Mouse (Mus musculus): ENCODE data around the gene Clybl.

The Clybl gene

GRCm38 (mm10) chr14:122200247-122200885 lies 18.9 kb downstream of the Clybl start:
- DNase-seq, result no peak

GRCm38 (mm10) chr14:122209177-122209576 lies 27.7 kb downstream of the Clybl start:
- no peak for DNase-seq

- DNase-seq, result no peak
Measured at GRCm38 (mm10) chr14:122213590-122213989, 32.1 kb downstream of the Clybl start.

- DNase-seq, result no peak
Measured at GRCm38 (mm10) chr14:122214126-122214525, 32.6 kb downstream of the Clybl start.

GRCm38 (mm10) chr14:122217221-122217620 lies 35.7 kb downstream of the Clybl start:
- no peak for DNase-seq

GRCm38 (mm10) chr14:122222934-122223374 lies 41.5 kb downstream of the Clybl start:
- DNase-seq, result no peak

GRCm38 (mm10) chr14:122223461-122224102 lies 42.1 kb downstream of the Clybl start:
- DNase-seq, result peak; percentile 60

- no peak for DNase-seq
Measured at GRCm38 (mm10) chr14:122224103-122224494, 42.6 kb downstream of the Clybl start.

- no peak for DNase-seq
Measured at GRCm38 (mm10) chr14:122224501-122224928, 43.0 kb downstream of the Clybl start.

- DNase-seq, result no peak
Measured at GRCm38 (mm10) chr14:122225479-122226132, 44.1 kb downstream of the Clybl start.

- DNase-seq, result no peak
Measured at GRCm38 (mm10) chr14:122226133-122226515, 44.6 kb downstream of the Clybl start.

- no peak for DNase-seq
Measured at GRCm38 (mm10) chr14:122226666-122227453, 45.4 kb downstream of the Clybl start.

GRCm38 (mm10) chr14:122227454-122227951 lies 46.0 kb downstream of the Clybl start:
- DNase-seq, result no peak

- no peak for DNase-seq
Measured at GRCm38 (mm10) chr14:122228816-122229551, 47.5 kb downstream of the Clybl start.

- DNase-seq, result no peak
Measured at GRCm38 (mm10) chr14:122229988-122230387, 48.5 kb downstream of the Clybl start.

GRCm38 (mm10) chr14:122230621-122231025 lies 49.1 kb downstream of the Clybl start:
- no peak for DNase-seq

- DNase-seq, result no peak
Measured at GRCm38 (mm10) chr14:122231073-122231472, 49.6 kb downstream of the Clybl start.

- peak; percentile 53 for DNase-seq
Measured at GRCm38 (mm10) chr14:122233212-122233714, 51.8 kb downstream of the Clybl start.

GRCm38 (mm10) chr14:122243874-122244273 lies 62.4 kb downstream of the Clybl start:
- no peak for DNase-seq

GRCm38 (mm10) chr14:122246919-122247859 lies 65.7 kb downstream of the Clybl start:
- no peak for DNase-seq

GRCm38 (mm10) chr14:122249123-122249522 lies 67.6 kb downstream of the Clybl start:
- no peak for DNase-seq
